Mouse (Mus musculus) neutrophil, adult 5-6 weeks (primary cell): ENCODE data around the gene Pik3ap1. TPM values are rescaled to one million over a fixed set of nuclear protein-coding genes. Genes with fewer than 3 reads are reported as not detected.
"Not testable (repeated sequence)": the region's sequence is repeated elsewhere in the genome, so short reads cannot be mapped to it uniquely, and the experiment has no call there.

ENCODE experiments used
- ATAC-seq: fragments of 151-379, 151-347 bp; 2 replicates; pipeline ENCODE4 v1.8.0; 2017; ENCODE audit warnings: mild to moderate bottlenecking, moderate TSS enrichment; ENCODE audit not compliant: insufficient number of reproducible peaks, poor library complexity, low FRiP score, severe bottlenecking; ENCODE audit errors: extremely low read depth
- total RNA-seq: library from RNA; stranded (forward); fragments of 200-1000 nt; gene quantifications from 2 replicates; pipeline ENCODE4 v1.2.3, GENCODE M21; 2017

Gene Pik3ap1
- total RNA-seq = 103 and 110 TPM in 2 replicates

DNA sequence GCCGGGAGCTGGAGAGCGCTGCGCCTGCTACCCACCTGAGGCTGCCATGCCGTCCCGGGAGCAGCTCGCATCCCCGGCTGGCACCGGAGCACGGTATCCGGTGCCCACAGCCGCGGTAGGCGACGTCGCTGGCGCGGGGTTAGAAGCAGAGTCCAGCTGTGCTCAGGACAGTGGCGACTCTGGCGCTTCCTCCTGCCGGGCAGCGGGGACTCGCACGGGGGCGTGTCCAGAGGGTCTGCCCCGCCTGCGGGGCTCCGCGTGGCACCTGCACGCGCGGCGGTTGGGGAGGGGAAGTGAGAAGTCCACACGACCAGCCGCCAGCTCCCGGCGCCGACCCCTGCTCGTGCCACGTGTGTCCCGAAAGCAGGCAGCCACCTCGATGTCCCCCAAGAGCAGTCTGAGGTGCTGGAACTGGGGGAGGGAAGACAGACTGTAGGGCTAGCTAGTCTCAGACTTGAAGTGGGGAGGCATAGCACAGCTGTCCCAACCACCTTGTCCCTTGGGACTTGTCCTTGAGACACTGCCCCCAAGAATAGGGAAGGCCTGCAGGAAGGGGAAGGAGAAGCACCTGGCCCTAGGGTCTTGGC is at the start of gene Pik3ap1:
TSS of gene Pik3ap1 (minus strand) at position 181 of the 587 bp plus-strand sequence.
- ATAC-seq = peak; percentile 55

DNA sequence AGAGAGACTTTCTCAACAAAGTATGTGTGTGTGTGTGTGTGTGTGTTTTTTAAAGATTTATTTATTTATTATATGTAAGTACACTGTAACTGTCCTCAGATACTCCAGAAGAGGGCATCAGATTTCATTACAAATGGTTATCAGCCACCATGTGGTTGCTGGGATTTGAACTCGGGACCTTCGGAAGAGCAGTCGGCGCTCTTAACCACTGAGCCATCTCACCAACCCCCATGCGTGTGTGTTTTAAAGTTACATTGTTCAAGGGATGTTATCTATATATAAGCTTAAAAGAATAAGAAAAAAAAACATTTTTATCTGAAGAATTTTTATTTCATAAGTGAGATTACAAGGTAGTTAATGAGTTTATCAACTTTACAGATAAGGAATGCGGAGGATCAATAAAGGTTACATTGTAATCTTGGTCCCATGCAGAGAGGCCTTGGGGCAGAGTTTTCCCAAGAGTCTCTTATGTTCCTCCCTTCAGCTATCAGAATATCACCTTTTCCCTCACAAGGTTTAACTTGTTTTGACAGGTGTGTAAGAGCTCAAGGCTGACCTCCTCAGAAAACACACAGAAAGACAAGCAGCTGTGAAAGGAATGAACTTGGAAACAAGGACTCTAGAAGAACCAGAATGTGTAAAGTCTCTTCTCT is 46.7 kb upstream of the Pik3ap1 start:
- not testable (repeated sequence) for ATAC-seq

DNA sequence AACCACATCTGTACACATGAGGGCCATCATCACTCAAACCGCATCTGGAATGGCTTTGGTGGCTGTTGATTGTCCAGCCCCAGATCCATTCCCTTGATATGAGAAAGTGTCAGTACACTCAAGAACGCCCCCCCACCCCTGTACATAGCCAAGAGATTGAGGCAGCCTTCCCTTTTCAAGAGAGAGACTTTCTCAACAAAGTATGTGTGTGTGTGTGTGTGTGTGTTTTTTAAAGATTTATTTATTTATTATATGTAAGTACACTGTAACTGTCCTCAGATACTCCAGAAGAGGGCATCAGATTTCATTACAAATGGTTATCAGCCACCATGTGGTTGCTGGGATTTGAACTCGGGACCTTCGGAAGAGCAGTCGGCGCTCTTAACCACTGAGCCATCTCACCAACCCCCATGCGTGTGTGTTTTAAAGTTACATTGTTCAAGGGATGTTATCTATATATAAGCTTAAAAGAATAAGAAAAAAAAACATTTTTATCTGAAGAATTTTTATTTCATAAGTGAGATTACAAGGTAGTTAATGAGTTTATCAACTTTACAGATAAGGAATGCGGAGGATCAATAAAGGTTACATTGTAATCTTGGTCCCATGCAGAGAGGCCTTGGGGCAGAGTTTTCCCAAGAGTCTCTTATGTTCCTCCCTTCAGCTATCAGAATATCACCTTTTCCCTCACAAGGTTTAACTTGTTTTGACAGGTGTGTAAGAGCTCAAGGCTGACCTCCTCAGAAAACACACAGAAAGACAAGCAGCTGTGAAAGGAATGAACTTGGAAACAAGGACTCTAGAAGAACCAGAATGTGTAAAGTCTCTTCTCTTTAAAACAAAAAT is 41.2 kb upstream of the Pik3ap1 start:
- not testable (repeated sequence) for ATAC-seq

DNA sequence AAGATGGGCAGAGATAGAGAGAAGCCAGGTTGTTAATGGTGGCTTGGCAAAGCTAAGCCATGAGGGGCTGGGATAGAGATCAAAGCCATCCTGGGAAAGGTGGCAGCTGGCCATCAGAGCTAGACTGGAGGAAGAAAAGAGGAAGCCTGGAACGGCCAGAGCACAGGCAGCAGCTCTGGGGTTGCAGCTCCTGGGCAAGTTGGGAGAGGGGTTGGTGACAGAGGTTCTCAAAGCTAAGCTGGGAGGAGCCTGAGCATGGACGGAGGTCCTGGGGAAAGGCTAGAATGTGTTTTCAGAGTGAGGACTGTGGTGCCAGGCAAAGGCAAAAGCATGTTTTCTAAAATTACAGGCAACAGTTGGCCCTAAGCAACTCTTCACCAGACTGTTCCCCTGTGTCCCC is 36.4 kb upstream of the Pik3ap1 start:
- no peak for ATAC-seq

DNA sequence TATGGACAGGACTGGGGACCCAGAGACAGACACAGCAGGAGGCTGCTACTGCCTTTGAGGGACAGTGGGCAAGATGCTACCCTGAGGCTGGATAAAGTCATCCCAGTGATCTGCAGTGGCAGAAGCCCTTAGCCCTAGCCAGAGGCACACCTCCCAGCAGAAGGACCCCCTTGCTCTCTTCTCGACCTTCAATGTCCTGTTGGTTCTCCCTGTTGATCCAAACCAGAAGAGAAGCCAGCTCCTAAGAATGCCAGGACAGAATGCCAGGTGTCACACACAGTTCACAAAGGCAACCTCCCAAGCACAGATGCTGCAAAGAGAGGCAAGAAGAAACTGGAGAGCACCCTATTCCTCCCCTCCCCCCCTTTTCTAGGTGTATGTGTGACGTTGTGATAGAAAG is 33.9 kb upstream of the Pik3ap1 start:
- ATAC-seq = no peak

DNA sequence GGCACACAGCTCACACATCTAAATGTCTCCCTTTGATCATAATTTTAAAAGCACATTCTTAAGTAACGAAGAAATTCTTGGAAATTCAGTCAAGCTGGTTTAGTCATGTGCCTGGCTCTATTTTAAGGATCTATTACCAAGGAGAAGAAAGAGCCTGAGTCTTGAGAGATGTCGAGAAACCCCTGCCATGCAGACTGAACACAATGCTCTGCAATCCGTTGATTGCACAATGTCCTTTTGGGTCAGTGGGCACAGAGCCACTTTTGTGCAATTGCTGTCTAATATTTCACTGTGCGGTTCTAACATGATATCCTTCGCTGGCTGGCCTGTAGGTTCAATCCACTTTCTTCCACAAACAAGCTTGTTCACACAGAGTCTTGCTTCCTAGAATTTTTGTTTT is 33.1 kb upstream of the Pik3ap1 start:
- no peak for ATAC-seq

DNA sequence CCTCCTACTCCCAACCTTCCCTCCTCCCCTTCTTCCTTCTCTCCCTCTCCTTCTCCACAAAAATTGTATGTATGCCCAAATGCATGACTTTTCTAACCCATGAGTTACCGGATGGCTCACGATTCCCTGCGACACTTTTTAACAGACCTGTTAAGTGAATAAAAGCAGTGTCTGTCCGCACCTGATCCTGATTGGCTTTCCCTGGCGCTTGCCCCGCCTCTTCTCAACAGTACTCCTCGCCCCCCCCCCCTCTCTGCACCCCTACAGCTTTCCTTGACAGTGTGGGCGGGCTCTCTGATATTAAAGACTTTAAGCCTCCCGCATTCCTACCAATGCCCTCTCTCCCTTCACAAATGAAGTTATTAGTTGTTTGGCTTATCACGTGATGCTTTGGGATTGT is 31.3 kb upstream of the Pik3ap1 start:
- no peak for ATAC-seq

DNA sequence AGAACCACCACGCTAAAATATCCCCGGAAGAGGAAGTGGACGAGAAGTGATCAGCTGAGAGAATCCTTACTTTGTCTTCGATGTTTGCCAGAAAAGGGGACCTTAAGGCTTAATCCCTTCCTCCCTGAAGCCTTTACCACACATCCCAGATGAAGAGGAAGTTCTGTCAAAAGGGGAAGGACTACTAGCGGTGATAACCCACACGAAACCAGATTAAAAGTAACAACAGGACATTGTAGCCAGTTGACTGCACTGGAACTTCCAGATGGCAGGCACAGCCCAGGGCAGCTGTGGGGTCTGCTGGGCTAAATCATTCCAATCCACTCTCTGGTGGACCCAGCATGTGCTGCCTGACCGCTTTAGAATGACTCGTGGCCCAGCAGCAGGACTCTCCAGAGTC is 17.7 kb upstream of the Pik3ap1 start:
- ATAC-seq = peak; percentile 63

DNA sequence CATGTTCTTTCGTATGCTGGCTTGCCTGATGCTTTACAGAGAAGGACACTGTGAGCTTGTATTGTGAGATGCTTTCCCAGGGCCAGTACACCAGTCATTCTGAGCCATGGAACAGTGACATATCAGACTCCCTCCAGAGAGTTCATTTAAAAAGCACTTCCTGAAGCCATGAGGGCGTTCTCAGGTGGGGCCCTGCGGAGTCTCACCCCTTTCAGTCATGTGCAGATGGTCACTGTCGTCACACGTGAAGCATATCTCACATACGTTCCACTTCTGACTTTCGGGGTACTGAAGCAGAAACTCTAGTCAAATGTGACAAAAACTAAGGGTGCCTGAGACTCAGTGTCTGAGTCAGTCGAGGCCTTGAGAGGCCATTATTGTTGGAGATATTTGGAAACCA is 6.0 kb upstream of the Pik3ap1 start:
- ATAC-seq = peak; percentile 72

DNA sequence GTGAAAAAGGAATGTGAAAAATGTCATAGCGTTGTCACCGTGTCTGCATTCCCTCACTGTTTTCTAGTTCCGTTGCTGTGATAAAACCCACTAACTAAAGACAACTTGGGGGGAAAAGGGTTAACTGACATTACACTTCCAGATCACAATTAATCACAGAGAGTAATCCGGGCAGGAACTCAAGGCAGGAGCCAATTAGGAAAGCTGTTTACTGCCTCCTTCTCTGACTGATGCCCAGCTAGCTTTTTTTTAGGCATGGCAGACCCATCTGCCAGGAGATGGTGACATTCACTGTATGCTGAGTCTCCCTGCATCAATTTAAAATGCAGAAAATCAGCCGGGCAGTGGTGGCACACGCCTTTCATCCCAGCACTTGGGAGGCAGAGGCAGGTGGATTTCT is 4.4 kb upstream of the Pik3ap1 start:
- ATAC-seq = no peak

DNA sequence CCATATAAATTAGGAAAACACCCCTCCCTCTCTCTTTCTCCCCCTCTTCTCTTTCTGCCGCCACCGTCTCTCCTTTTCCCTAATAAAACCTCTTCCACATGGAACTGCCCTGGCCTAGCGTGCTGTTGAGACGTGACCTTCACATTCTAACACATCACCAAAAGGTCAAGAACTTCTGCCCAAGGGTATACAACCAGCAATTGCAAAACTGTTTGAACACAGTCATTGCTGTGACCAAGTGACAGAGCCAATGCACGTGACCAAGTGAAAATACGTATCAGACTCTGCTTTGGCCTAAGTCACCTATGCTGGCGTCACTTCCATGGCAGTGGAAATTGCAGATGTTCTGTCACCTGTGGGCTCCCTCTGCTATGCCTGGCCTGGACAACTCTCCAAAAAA is 3.3 kb upstream of the Pik3ap1 start:
- ATAC-seq = peak; percentile 48

DNA sequence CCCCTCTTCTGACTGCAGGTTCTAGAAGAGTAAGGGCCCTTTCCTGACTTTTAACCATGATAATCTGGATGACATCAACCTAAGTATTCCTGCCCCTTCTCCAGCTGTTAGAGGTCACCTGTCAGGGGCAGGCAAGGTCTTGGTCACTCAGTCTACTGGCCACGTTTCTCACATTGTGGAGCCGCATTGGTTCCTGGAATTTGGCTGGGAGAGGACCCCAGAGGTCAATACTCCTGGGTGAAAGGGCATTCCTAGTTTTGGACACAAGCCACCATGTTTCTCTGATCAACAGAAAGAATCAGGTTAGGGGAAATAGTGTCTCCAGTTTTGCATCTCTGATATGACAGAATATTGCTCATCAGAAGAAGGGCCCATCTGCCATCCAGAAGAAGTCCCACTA is 2.4 kb upstream of the Pik3ap1 start:
- ATAC-seq = no peak

DNA sequence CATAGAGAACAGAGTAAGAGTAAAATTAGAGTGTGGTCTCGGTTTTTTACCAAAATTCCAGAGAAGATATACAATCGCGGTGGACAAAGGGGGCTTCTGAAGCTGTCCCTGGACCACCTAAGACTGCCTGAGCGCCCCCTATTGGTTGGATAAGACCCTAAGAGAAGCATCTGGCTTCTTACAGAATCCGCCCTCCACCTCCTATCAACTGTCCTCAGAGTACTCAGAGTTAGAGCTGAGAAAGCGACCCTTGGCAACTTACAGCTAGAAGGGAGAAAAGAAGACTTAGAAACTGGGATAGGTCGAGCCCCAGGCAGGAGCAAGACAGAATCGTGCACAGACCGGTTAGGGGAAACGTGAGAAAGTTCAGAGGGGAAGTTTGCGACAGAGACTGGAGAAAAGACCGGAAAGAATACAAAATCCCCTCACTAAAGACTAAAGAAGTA is 473 bp downstream of the Pik3ap1 start:
- no peak for ATAC-seq

DNA sequence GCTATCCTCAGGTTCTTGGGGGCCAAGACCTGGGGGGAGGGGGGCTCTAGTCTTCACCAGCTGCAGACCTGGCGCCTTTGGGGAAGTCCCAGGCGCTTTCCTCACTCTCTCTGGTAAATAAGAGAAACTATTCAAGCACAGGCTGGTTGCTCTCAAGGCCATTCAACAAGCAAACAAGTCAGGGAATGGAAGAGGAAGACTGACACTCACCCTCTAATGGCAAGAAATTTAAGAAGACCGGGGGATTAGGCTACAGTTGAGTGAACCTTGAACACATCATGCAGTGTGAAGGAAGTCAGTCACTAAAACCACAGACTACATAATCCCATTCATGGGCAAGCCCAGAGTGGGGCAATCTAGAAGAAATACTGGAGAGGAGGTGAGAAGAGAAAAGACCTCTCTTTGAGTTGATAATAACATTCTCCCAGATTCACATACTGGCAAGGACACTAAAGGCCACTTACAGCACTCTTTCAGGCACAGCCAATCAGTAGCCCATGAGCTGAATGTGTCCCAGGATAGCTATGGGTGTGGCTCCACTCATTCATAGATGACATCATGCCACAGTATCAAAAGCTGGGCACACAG is 2.4 kb downstream of the Pik3ap1 start:
- ATAC-seq = peak; percentile 36

DNA sequence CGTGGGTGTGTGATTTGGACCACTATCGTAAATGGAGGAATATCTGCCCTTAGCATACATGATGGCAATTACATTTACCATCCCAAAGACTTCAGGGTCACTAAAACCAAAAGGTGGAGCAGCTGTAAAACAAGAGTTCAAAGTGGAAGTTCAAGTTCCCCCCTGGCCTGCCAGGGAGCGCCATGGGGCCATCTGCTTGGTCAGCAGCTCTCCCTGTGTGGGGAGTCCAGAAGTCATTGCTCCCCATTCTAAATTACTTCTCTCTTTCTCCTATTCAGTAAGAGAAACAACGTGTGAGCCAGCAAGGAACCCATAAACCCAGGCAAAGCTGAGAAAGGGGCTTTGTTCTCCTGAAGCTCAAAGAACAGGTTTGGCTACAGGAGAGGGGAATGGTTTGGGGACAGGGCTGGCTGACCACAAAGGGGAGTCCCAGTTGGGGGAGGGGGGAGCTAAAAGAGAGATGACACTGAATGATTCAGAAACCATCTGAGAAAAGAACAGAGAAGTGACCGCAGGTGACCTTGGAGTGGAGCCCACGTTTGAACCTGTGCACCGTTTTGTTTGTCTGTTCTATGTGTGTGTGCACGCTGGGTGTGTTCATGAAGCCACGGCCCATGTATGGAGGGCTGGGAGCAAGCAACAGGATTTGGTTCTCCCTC is 3.2 kb downstream of the Pik3ap1 start:
- ATAC-seq = no peak

DNA sequence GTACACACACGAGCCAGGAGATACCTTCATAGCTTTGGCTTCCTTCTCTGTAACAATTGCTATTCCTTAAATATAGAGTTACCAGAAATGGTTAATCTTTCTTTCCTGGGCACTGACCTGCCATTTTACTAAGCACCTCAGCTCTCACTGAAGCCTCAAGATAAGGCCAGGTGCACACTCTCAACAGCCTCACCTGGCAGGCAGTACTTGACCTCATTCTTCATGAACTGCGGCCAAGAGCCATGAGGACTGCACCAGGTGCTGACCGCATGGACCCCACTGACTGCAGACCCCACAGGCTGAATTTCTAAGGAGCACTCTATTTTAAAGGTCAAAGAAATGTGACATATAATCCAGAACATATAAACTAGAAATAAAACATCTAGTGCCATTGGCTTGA is 5.7 kb downstream of the Pik3ap1 start:
- no peak for ATAC-seq

DNA sequence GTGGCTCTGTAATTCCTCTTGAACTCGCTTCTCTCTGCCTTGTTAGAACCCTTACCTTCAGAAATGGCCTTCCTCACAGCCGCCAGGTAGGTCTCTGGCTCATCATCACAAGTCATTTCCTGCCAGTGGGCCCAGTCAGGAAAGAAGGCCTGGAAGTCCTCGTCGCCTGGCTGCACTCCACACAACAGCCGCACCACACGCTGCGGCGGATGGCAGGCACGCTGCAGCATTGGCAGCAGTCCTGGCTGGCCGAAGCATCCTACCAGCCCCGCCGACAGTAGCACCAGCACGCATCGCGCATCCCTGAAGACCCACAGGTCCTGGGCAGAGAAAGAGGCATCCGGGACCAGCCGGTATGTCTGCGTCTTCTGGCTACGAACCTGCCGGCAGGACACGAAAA is 9.1 kb downstream of the Pik3ap1 start:
- ATAC-seq = no peak

DNA sequence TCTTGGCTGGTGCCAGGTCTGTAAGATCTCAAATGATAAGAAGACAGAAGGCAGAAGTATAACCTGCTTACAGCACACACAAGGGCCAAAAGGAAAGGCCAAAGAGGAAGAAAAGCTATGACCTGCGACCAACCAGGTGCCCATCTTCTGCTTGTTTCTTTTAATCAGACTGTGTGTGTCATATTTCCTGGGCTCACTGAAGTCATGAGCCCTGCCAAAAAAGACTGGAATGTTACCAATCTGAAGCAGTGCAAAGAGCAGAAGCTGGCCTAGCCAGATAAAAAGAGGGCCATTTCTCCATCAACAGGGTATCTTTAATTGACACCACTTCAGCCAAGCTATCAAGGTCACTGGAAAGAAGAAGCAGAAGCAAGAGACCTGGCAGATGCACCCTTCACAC is 9.8 kb downstream of the Pik3ap1 start:
- ATAC-seq = no peak

DNA sequence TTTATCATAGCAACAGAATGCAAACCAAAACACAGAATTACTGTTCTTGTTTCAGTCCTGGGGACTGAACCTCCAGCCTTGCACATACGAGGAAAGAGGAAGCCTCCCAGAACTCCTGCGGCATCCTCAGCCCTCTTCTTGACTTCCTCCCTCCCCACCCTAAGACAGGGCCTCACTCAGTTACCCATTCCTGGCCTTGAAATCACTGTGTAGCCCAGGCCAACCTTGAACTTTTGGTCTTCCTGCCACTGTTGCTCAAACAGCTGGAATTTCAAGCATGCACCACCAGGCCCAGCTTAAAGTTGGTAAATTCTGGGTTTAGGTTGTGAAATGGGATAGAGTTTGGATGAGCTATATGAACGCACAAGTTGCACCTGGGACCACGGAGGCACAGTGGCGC is 10.2 kb downstream of the Pik3ap1 start:
- no peak for ATAC-seq
